Mouse (Mus musculus): ENCODE results near the gene Lig1. TPM values are rescaled to one million over a fixed set of nuclear protein-coding genes. Genes with fewer than 3 reads are reported as not detected.

The Lig1 gene
- polyA plus RNA-seq, 1 experiment from 2014 or later, result 31.7 TPM

- ATAC-seq (ENCODE audit: low read depth), result no peak
- H3K9me3 ChIP-seq, result no peaks in the 10 kb centered on the region
- H3K4me3 ChIP-seq, result no peak overlapping the region
- H3K27me3 ChIP-seq, result no peaks in the 10 kb centered on the region
- 84% methylated on average over 5 of the region's 5 CpGs for WGBS
- H3K4me2 ChIP-seq, result no peak overlapping the region
- H3K27ac ChIP-seq (replicated peaks), result no peak overlapping the region
- H3K4me1 ChIP-seq (replicated peaks), result no peaks in the 10 kb centered on the region
- peaks cover 47% of the 10 kb centered on the region for H3K36me3 ChIP-seq
- no peak overlapping the region for H3K9ac ChIP-seq
Measured at GRCm38 (mm10) chr7:13314095-13314597, 37.1 kb downstream of the Lig1 start.

- Histone ChIP-seq H3K27ac (replicated peaks) (no peak overlapping the region), H3K4me1 (replicated peaks) (no peaks in the 10 kb centered on the region), H3K27me3 (no peaks in the 10 kb centered on the region), H3K9me3 (no peaks in the 10 kb centered on the region), H3K9ac (no peak overlapping the region), H3K36me3 (no peaks in the 10 kb centered on the region), H3K4me2 (no peak overlapping the region), H3K4me3 (no peak overlapping the region)
- 87% methylated on average over 3 of the region's 3 CpGs for WGBS
- no peak for ATAC-seq (ENCODE audit: low read depth)
Measured at GRCm38 (mm10) chr7:13321424-13321823, 44.3 kb downstream of the Lig1 start.

GRCm38 (mm10) chr7:13324316-13324715 is 47.2 kb downstream of the Lig1 start, which contains the start of gene Pla2g4c:
Gene Pla2g4c (plus strand): TSS chr7:13324655.
- no peak within 1 kb of the TSS for H3K4me2 ChIP-seq
- H3K4me1 ChIP-seq (replicated peaks), result no peaks in the 10 kb centered on the region
- no peak for ATAC-seq (ENCODE audit: low read depth)
- H3K9ac ChIP-seq, result no peak within 1 kb of the TSS
- no peaks in the 10 kb centered on the region for H3K27me3 ChIP-seq
- no peak within 1 kb of the TSS for H3K27ac ChIP-seq (replicated peaks)
- H3K9me3 ChIP-seq, result no peaks in the 10 kb centered on the region
- WGBS, result 86% methylated on average over 2 of the region's 2 CpGs
- no peak within 1 kb of the TSS for H3K4me3 ChIP-seq
- H3K36me3 ChIP-seq, result no peaks in the 10 kb centered on the region

GRCm38 (mm10) chr7:13330575-13330974 is 53.5 kb downstream of the Lig1 start:
- Histone ChIP-seq H3K27ac (replicated peaks) (no peak overlapping the region), H3K4me1 (replicated peaks) (no peaks in the 10 kb centered on the region), H3K4me3 (no peak overlapping the region), H3K9ac (no peak overlapping the region), H3K27me3 (no peaks in the 10 kb centered on the region), H3K9me3 (no peaks in the 10 kb centered on the region), H3K4me2 (no peak overlapping the region), H3K36me3 (peaks cover 7% of the 10 kb centered on the region; the same call in 1 of the 2 replicates)
- WGBS, result 96% methylated on average over 2 of the region's 2 CpGs
- no peak for ATAC-seq (ENCODE audit: low read depth)

- no peak overlapping the region for H3K27ac ChIP-seq (replicated peaks)
- peaks cover 43% of the 10 kb centered on the region for H3K36me3 ChIP-seq
- no peak overlapping the region for H3K4me3 ChIP-seq
- no peaks in the 10 kb centered on the region for H3K27me3 ChIP-seq
- peaks cover 19% of the 10 kb centered on the region; the same call in 1 of the 2 replicates for H3K9me3 ChIP-seq
- H3K9ac ChIP-seq, result no peak overlapping the region
- H3K4me2 ChIP-seq, result no peak overlapping the region
- H3K4me1 ChIP-seq (replicated peaks), result no peaks in the 10 kb centered on the region
- no peak for ATAC-seq (ENCODE audit: low read depth)
Measured at GRCm38 (mm10) chr7:13355943-13356342, 78.9 kb downstream of the Lig1 start.

Other genes starting within 250 kb of the Lig1 start
- 170 and 189 TPM in 2 replicates for gene Chmp2a, start 242.5 kb upstream of the Lig1 start, polyA plus RNA-seq (2015; fragmentation: Nextera tagmentation; extraction: Ambion mirVana)
- gene Ube2m, start 239.0 kb upstream of the Lig1 start, polyA plus RNA-seq (2015; fragmentation: Nextera tagmentation; extraction: Ambion mirVana), result 149 and 152 TPM in 2 replicates
- gene Mzf1, start 222.5 kb upstream of the Lig1 start, polyA plus RNA-seq (2015; fragmentation: Nextera tagmentation; extraction: Ambion mirVana), result 5.6 and 6.0 TPM in 2 replicates
- gene Vmn1r85, start 182.1 kb upstream of the Lig1 start, polyA plus RNA-seq (2015; fragmentation: Nextera tagmentation; extraction: Ambion mirVana), result 0.04 TPM in 1 of 2 replicates, not detected in the other
- gene Vmn1r86, start 157.4 kb upstream of the Lig1 start, polyA plus RNA-seq (2015; fragmentation: Nextera tagmentation; extraction: Ambion mirVana), result not detected in 2 replicates
- not detected in 2 replicates for gene Vmn1r87, start 137.1 kb upstream of the Lig1 start, polyA plus RNA-seq (2015; fragmentation: Nextera tagmentation; extraction: Ambion mirVana)
- gene Vmn1r88, start 117.7 kb upstream of the Lig1 start, polyA plus RNA-seq (2015; fragmentation: Nextera tagmentation; extraction: Ambion mirVana), result not detected in 2 replicates
- gene Vmn1r89, start 64.3 kb upstream of the Lig1 start, polyA plus RNA-seq (2015; fragmentation: Nextera tagmentation; extraction: Ambion mirVana), result not detected in 2 replicates
- gene Zswim9, start 1.4 kb downstream of the Lig1 start, polyA plus RNA-seq (2015; fragmentation: Nextera tagmentation; extraction: Ambion mirVana), result 11.7 and 20.4 TPM in 2 replicates
- 0.47 and 0.99 TPM in 2 replicates for gene Pla2g4c, start 47.4 kb downstream of the Lig1 start, polyA plus RNA-seq (2015; fragmentation: Nextera tagmentation; extraction: Ambion mirVana)
- gene Cabp5, start 120.8 kb downstream of the Lig1 start, polyA plus RNA-seq (2015; fragmentation: Nextera tagmentation; extraction: Ambion mirVana), result 0.11 TPM in 1 of 2 replicates, not detected in the other
- gene Bsph1, start 173.6 kb downstream of the Lig1 start, polyA plus RNA-seq (2015; fragmentation: Nextera tagmentation; extraction: Ambion mirVana), result not detected in 2 replicates

All from neural tube, embryonic 13.5 days (tissue).